Mouse (Mus musculus) thymus, adult 2 months (tissue): ENCODE data around the gene Cnnm1.

Source experiments
- CTCF ChIP-seq: fragments of 200-500 bp; IDR thresholded peaks from 2 replicates; pipeline ENCODE4 v1.5.1; 2012; ENCODE audit warnings: mild to moderate bottlenecking, control low read depth, low read length, moderate library complexity, borderline replicate concordance; ENCODE audit not compliant: control insufficient read depth, poor library complexity, insufficient read depth; ENCODE audit errors: extremely low read depth
- POLR2A ChIP-seq: fragments of 200-500 bp; IDR thresholded peaks from 2 replicates; pipeline ENCODE4 v1.6.1; 2012; ENCODE audit warnings: mild to moderate bottlenecking, low read length, control low read depth, moderate library complexity; ENCODE audit not compliant: control insufficient read depth, poor library complexity, insufficient read depth; ENCODE audit errors: extremely low read depth

DNA sequence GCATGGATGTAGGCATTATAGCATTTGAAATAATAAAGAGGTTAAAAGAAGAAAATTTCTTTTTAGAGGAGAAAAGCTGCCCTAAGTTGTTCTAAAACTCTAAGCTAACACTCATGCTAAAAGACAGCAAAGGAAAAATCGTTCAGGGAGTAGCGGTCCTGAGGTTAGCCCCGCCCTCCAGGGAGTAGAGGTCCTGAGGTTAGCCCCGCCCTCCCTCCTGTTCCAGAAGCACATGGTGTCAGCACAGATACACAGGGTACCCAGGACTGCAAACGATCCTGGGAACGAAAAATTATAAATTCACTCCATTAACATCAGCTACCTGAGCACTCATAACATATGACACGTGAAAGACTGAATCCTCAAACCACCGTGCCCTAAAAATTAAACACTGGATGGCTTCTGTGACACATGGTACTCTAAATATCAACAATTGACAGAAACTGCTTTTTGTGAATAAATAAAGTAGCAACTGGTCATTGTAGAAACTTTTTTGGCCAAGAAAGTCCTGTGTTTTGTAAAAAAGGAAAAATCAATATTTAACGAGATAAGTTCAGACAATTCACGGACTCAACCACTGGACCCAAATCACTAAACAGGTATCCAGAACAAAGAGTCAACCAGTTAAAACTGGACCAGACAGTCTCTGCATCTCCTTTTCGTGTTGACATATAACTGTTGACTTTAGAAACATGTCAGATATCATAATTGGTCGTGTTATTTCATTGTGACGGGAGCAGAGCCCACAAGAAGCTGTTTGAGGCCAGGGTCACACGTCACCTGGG is 70.4 kb downstream of the Cnnm1 start:
- TF ChIP-seq POLR2A (no peak), CTCF (no peak)
